Mouse (Mus musculus) heart, adult 2 months (tissue): ENCODE measurements around the gene Zfp667. TPM values are rescaled to one million over a fixed set of nuclear protein-coding genes. Genes with fewer than 3 reads are reported as not detected.
"Not testable (repeated sequence)": the region's sequence is repeated elsewhere in the genome, so short reads cannot be mapped to it uniquely, and the experiment has no call there.

Experiments used
- DNase-seq, 2 experiments: peaks; one replicate each; pipeline ENCODE4 v3.0.0; 2021
- H3K27ac ChIP-seq: fragments of 200-600 bp; 2 replicates; pipeline ENCODE4 v1.8.1; 2022
- H3K27me3 ChIP-seq: fragments of 200-500 bp; 2 replicates; pipeline ENCODE4 v1.6.1; 2012; ENCODE audit warnings: mild to moderate bottlenecking, low read length, inconsistent platforms, mixed read lengths; ENCODE audit not compliant: control insufficient read depth, insufficient read depth
- H3K36me3 ChIP-seq: fragments of 200-500 bp; 2 replicates; pipeline ENCODE4 v1.6.1; 2012; ENCODE audit warnings: low read length, inconsistent platforms; ENCODE audit not compliant: control insufficient read depth, insufficient read depth
- H3K4me1 ChIP-seq: fragments of 200-500 bp; 2 replicates; pipeline ENCODE4 v1.6.1; 2011; ENCODE audit warnings: low read length; ENCODE audit not compliant: control insufficient read depth, insufficient read depth
- H3K4me3 ChIP-seq: fragments of 200-600 bp; 2 replicates; pipeline ENCODE4 v1.8.1; 2022
- H3K79me2 ChIP-seq: fragments of 200-500 bp; replicated peaks from 2 replicates; pipeline ENCODE4 v1.6.1; 2012; ENCODE audit warnings: mild to moderate bottlenecking, inconsistent platforms, low read length, moderate library complexity, mixed read lengths; ENCODE audit not compliant: control insufficient read depth, insufficient read depth
- H3K9ac ChIP-seq: fragments of 200-500 bp; 2 replicates; pipeline ENCODE4 v1.6.1; 2012; ENCODE audit warnings: low read depth, mild to moderate bottlenecking, control low read depth, inconsistent platforms, low read length, mixed read lengths
- CTCF ChIP-seq: fragments of 200-600 bp; IDR thresholded peaks from 2 replicates; pipeline ENCODE4 v1.8.1; 2022; ENCODE audit warnings: antibody characterized with exemption, mild to moderate bottlenecking, moderate library complexity
- EP300 ChIP-seq: fragments of 200-500 bp; IDR thresholded peaks from 2 replicates; pipeline ENCODE4 v1.6.1; 2011; ENCODE audit warnings: low read depth, low read length, control low read depth; ENCODE audit not compliant: insufficient read depth
- POLR2A ChIP-seq: fragments of 200-500 bp; IDR thresholded peaks from 2 replicates; pipeline ENCODE4 v1.6.1; 2011; ENCODE audit warnings: mild to moderate bottlenecking, low read depth, low read length, control low read depth; ENCODE audit not compliant: insufficient read depth
- WGBS: fragments of 180-500 bp; shearing (Covaris S2); methylation state at CpG from one replicate; pipeline ENCODE4 v1.1.7; 2018; 5-methylcytosine and 5-hydroxymethylcytosine counted together
- intact Hi-C: fragments of 180-260 bp; cut with DNase I; formaldehyde crosslinking; loops from one replicate; pipeline ENCODE4 v1.15.1; 2025
- polyA plus RNA-seq: library from polyadenylated mRNA; depleted of rRNA; stranded (reverse); fragments of >200 nt; gene quantifications from 2 replicates; pipeline ENCODE4 v1.2.3, GENCODE M21; 2012
- total RNA-seq, 2 experiments: library from RNA; stranded (reverse); gene quantifications; 2 replicates each; pipeline ENCODE4 v1.2.3; 2021

The Zfp667 gene
- total and polyA plus RNA-seq, 3 experiments, result 0.96 to 4.6 (median 3.6) TPM

DNA sequence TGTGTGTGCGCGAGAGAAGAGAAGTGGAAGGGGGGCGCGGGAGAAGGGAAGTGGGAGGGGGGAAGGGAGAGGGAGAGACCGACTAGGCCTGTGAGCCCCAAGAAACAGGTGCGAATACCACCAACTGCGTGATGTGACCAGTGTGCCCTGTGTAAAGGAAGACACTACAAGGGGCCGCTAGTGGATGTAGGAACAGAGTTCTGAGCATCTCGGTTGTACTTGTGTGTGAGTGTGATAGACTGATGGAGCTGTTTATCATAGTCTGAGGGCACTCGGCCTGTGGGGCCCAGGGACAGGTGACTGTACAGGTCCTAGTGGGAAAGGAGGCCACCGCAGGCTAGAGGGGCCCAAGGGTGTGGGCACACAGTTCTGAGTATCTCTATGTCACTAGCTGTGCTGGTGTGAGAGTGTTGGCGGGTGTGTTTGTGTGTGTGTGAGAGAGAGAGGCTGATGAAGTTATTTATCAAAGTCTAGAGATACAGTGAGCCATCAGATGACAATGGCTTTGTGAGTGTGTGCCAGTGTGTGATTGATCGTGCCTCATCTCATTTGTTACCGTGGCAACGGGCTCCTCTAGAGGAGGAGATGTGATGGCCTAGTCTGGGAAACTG, 647 bp downstream of the Zfp667 start:
- H3K9ac ChIP-seq, result peak overlapping the region; percentile 68
- TF ChIP-seq CTCF (no peak), EP300 (no peak), POLR2A (no peak)
- peak in 1 of 2 experiments; percentile 22 for DNase-seq
- no peaks in the 10 kb centered on the region for H3K27me3 ChIP-seq
- no peak overlapping the region for H3K27ac ChIP-seq
- peak overlapping the region; percentile 36; the same call in 1 of the 2 replicates for H3K4me3 ChIP-seq
- H3K79me2 ChIP-seq, result no peaks in the 10 kb centered on the region
- no peaks in the 10 kb centered on the region for H3K36me3 ChIP-seq
- WGBS, result 31% methylated on average over 14 of the region's 15 CpGs
- intact Hi-C loops, result loop anchor here (2.0 to 10.0 kb wide), 5 partner anchors 76 to 1008 kb away; partner anchors contain the start of genes Zfp28, Zfp78 and Zfp787
- peaks cover 6% of the 10 kb centered on the region for H3K4me1 ChIP-seq

DNA sequence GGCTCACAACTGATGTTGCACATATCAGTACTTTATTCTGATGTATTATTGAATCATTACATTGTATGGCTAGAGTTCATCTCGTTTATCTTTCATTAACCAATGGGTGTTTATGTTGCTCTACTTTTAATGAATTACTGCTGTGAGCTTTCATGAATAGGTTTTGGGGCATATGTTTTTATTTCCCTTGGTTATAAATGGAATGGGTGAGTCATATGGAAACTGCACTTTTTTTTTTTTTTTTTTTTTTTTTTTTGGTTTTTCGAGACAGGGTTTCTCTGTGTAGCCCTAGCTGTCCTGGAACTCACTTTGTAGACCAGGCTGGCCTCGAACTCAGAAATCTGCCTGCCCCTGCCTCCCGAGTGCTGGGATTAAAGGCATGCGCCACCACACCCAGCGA, 4.7 kb downstream of the Zfp667 start:
- H3K79me2 ChIP-seq, H3K27me3 ChIP-seq, DNase-seq, H3K4me1 ChIP-seq, H3K9ac ChIP-seq, H3K36me3 ChIP-seq, H3K4me3 ChIP-seq, intact Hi-C loops, H3K27ac ChIP-seq: not testable (repeated sequence)
- 78% methylated on average over 6 of the region's 6 CpGs for WGBS

DNA sequence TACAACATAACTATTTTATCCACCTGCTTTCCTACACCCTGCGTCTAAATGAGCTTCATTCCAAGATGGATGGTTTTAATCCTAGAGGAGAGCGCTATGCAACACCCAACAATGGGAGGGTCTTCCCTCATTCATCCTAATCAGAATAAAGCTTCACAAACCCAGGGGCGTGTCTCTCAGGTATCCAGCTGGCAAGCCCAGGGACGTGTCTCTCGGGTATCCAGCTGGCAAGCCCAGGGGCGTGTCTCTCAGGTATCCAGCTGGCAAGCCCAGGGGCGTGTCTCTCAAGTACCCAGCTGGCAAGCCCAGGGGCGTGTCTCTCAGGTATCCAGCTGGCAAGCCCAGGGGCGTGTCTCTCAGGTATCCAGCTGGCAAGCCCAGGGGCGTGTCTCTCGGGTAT, 14.4 kb downstream of the Zfp667 start:
- H3K27me3 ChIP-seq, H3K9ac ChIP-seq, H3K36me3 ChIP-seq, H3K4me1 ChIP-seq, H3K79me2 ChIP-seq, intact Hi-C loops, DNase-seq, H3K27ac ChIP-seq, H3K4me3 ChIP-seq: not testable (repeated sequence)
- 83% methylated on average over 11 of the region's 11 CpGs for whole genome bisulfite sequencing

DNA sequence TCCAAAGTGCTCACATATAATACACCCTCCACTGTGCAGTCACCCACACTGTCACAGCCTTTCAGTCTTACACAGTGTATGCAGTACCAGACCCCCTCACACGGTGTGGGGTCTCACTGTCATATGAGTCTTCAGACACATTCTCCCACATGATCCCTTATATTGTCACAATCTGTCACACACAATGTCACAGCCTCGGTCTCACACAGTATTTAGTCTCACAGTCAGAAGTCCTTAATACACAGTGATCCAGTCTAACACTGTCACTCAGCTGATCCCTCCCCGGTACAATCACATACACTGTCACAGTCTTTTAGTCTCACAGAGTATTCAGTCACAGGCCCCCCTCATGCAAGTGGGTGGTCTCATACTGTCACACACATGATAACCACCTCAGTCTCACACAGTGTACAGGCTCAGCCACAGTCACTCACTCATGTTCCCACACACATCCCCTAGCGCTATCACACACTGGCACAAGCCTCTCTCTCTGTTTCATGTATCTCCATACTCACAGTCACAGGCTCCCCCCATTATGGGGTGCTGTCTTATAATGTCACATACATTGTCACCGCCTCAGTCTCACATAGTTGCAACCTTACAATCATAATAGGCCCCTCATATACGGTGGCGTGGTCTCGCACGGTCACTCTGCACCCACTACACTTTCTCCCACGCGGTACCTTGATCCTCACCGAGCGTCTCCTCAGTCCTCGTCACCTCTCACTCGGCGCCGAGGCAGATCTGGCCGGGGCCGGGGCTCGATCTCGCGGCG, 44.3 kb downstream of the Zfp667 start:
- Histone ChIP-seq H3K4me1 (peaks cover 4% of the 10 kb centered on the region), H3K36me3 (no peaks in the 10 kb centered on the region), H3K9ac (peak overlapping the region; percentile 71), H3K4me3 (peak overlapping the region; percentile 59), H3K27ac (peak overlapping the region; percentile 69), H3K79me2 (no peaks in the 10 kb centered on the region), H3K27me3 (no peaks in the 10 kb centered on the region)
- intact Hi-C loops, result loop anchor here (2.0 kb wide), 1 partner anchor 46 kb away; no protein-coding TSS in a partner anchor
- no peak for DNase-seq
- 14% methylated on average over 23 of the region's 23 CpGs for WGBS
- TF ChIP-seq CTCF, result no peak
- TF ChIP-seq POLR2A, result no peak
- TF ChIP-seq EP300, result no peak

DNA sequence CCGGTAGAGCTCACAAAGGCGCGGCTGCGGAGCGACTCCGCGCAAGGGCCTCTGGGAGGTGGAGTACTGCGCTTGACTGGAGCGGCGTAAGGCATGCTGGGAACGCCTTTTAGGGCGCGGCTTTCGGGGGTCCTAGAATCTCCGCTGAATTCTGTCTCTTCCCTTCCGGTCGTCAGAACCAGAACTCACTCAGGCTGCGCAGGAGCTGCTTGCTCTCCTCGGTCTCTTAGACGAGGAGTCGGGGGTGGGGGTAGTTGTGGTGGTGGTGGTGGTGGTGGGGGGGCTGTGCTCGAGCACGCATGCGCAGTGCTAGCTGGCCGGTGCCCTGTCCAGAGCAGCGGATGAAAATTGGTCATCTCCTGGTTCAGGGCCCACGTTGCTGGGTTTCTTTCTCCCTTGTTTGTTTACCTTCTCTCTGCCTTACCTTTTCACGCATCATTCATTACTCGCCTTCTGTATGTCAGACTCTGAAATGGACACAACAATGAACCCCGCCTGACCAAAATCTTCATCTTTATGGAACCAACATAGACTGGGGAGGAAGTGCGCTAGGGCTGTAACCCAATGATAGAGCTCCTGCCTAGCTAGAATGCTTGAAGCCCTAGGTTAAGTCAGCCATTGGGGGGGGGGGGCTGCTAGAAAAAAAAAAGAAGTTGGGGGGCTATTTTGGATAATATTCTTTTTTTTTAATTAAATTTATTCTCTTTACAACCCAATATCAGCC, 45.0 kb downstream of the Zfp667 start, which contains the start of gene Zfp583:
Gene Zfp583, minus strand, starts transcription at position 53 of the 724 bp plus-strand sequence.
- WGBS, result 6% methylated on average over 31 of the region's 31 CpGs
- H3K27ac ChIP-seq, result peak within 1 kb of the TSS; percentile 69
- intact Hi-C loops, result loop anchor here (2.0 kb wide), 1 partner anchor 47 kb away; no protein-coding TSS in a partner anchor
- H3K9ac ChIP-seq, result peak within 1 kb of the TSS; percentile 71
- H3K27me3 ChIP-seq, result no peaks in the 10 kb centered on the region
- no peaks in the 10 kb centered on the region for H3K36me3 ChIP-seq
- DNase-seq, result peak; percentile 86 to 88
- peaks cover 4% of the 10 kb centered on the region for H3K4me1 ChIP-seq
- TF ChIP-seq POLR2A (0 out of 2 replicates have a peak, but pooled peaks have one; percentile 19), EP300 (no peak), CTCF (no peak)
- no peaks in the 10 kb centered on the region for H3K79me2 ChIP-seq
- H3K4me3 ChIP-seq, result peak within 1 kb of the TSS; percentile 59

DNA sequence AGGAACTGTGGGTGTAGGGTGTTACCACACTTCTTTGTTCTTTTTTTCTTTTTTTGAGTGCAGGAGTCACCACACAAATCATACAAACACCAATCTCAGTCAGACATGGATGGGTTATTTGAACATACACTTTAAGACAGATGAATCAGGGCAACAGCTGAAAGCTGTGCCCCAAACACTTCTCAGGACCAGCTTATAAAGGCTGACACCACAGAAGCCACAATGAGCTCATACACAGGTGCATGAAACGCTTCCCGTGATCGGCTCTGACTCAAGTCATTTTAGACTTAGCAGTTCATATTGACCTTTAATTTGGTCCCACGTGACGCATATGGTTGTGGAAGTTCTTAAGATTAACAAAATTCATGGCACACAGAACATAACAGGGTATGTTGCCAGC, 53.5 kb downstream of the Zfp667 start:
- WGBS, result 70% methylated on average over 5 of the region's 5 CpGs
- DNase-seq, result no peak
- Histone ChIP-seq H3K4me1 (no peaks in the 10 kb centered on the region), H3K4me3 (no peak overlapping the region), H3K27me3 (no peaks in the 10 kb centered on the region), H3K9ac (no peak overlapping the region), H3K36me3 (no peaks in the 10 kb centered on the region), H3K27ac (no peak overlapping the region), H3K79me2 (no peaks in the 10 kb centered on the region)
- TF ChIP-seq POLR2A (no peak), EP300 (no peak), CTCF (no peak)
- intact Hi-C loops, result no loop called here
